Mouse (Mus musculus) MEL-GATA-1-ER (cell line): ENCODE measurements around the gene Chst15.

ENCODE experiments used
- DNase-seq: peaks from one replicate; pipeline ENCODE4 v3.0.0-alpha.2; 2012; ENCODE audit warnings: low read depth; ENCODE audit errors: extremely low read depth

Chst15 gene

GRCm38 (mm10) chr7:132264763-132265162 lies 52.3 kb downstream of the Chst15 start:
- DNase-seq, result no peak

GRCm38 (mm10) chr7:132263186-132263585 lies 53.8 kb downstream of the Chst15 start:
- DNase-seq, result no peak

- no peak for DNase-seq
Observed at GRCm38 (mm10) chr7:132262696-132263095, 54.3 kb downstream of the Chst15 start.

GRCm38 (mm10) chr7:132261885-132262284 lies 55.1 kb downstream of the Chst15 start:
- DNase-seq, result peak; percentile 36

- DNase-seq, result no peak
Observed at GRCm38 (mm10) chr7:132260632-132261031, 56.4 kb downstream of the Chst15 start.

GRCm38 (mm10) chr7:132258817-132259216 lies 58.2 kb downstream of the Chst15 start:
- DNase-seq, result no peak

GRCm38 (mm10) chr7:132258216-132258615 lies 58.8 kb downstream of the Chst15 start:
- no peak for DNase-seq

- DNase-seq, result no peak
Observed at GRCm38 (mm10) chr7:132253513-132253912, 63.5 kb downstream of the Chst15 start.

GRCm38 (mm10) chr7:132253078-132253477 lies 64.0 kb downstream of the Chst15 start:
- DNase-seq, result no peak

- DNase-seq, result no peak
Observed at GRCm38 (mm10) chr7:132249563-132250119, 67.4 kb downstream of the Chst15 start.

- DNase-seq, result no peak
Observed at GRCm38 (mm10) chr7:132247567-132247966, 69.5 kb downstream of the Chst15 start.

GRCm38 (mm10) chr7:132247091-132247490 lies 69.9 kb downstream of the Chst15 start:
- DNase-seq, result no peak

- no peak for DNase-seq
Observed at GRCm38 (mm10) chr7:132245730-132246129, 71.3 kb downstream of the Chst15 start.

- DNase-seq, result no peak
Observed at GRCm38 (mm10) chr7:132244637-132245036, 72.4 kb downstream of the Chst15 start.

- DNase-seq, result no peak
Observed at GRCm38 (mm10) chr7:132243225-132243624, 73.8 kb downstream of the Chst15 start.

- peak; percentile 34 for DNase-seq
Observed at GRCm38 (mm10) chr7:132242617-132243141, 74.3 kb downstream of the Chst15 start.

- DNase-seq, result no peak
Observed at GRCm38 (mm10) chr7:132238921-132239320, 78.1 kb downstream of the Chst15 start.

GRCm38 (mm10) chr7:132237191-132237590 lies 79.8 kb downstream of the Chst15 start:
- no peak for DNase-seq

GRCm38 (mm10) chr7:132236789-132237188 lies 80.2 kb downstream of the Chst15 start:
- no peak for DNase-seq

GRCm38 (mm10) chr7:132234250-132234649 lies 82.8 kb downstream of the Chst15 start:
- DNase-seq, result no peak

GRCm38 (mm10) chr7:132233732-132234131 lies 83.3 kb downstream of the Chst15 start:
- DNase-seq, result no peak

- DNase-seq, result no peak
Observed at GRCm38 (mm10) chr7:132232937-132233336, 84.1 kb downstream of the Chst15 start.

GRCm38 (mm10) chr7:132231476-132231875 lies 85.6 kb downstream of the Chst15 start:
- no peak for DNase-seq

- DNase-seq, result no peak
Observed at GRCm38 (mm10) chr7:132230961-132231360, 86.1 kb downstream of the Chst15 start.
